Mouse (Mus musculus): ENCODE data around the gene Dcst2.

Dcst2 gene

GRCm38 (mm10) chr3:89364631-89365030 lies 2.9 kb downstream of the Dcst2 start:
- ATAC-seq (ENCODE audit: low TSS enrichment): peak; percentile 55; the same call in 1 of the 2 replicates

GRCm38 (mm10) chr3:89365153-89365485 lies 3.3 kb downstream of the Dcst2 start, which contains the start of gene Dcst1:
TSS of gene Dcst1 (minus strand) at chr3:89365253.
- ATAC-seq (ENCODE audit: low TSS enrichment): no peak

- ATAC-seq (ENCODE audit: low TSS enrichment): no peak
Observed at GRCm38 (mm10) chr3:89365486-89366414, 4.0 kb downstream of the Dcst2 start.

GRCm38 (mm10) chr3:89367338-89367737 lies 5.6 kb downstream of the Dcst2 start:
- no peak for ATAC-seq (ENCODE audit: low TSS enrichment)

GRCm38 (mm10) chr3:89373581-89374231 lies 11.9 kb downstream of the Dcst2 start:
- ATAC-seq (ENCODE audit: low TSS enrichment): no peak

GRCm38 (mm10) chr3:89377831-89378230 lies 16.1 kb downstream of the Dcst2 start:
- ATAC-seq (ENCODE audit: low TSS enrichment): no peak

GRCm38 (mm10) chr3:89378394-89379067 lies 16.8 kb downstream of the Dcst2 start:
- peak; percentile 80 for ATAC-seq (ENCODE audit: low TSS enrichment)

GRCm38 (mm10) chr3:89379388-89380131 lies 17.8 kb downstream of the Dcst2 start:
- ATAC-seq (ENCODE audit: low TSS enrichment): no peak

- ATAC-seq (ENCODE audit: low TSS enrichment): no peak
Observed at GRCm38 (mm10) chr3:89380291-89380690, 18.5 kb downstream of the Dcst2 start.

- ATAC-seq (ENCODE audit: low TSS enrichment): no peak
Observed at GRCm38 (mm10) chr3:89380711-89381110, 18.9 kb downstream of the Dcst2 start.

GRCm38 (mm10) chr3:89381233-89381632 lies 19.5 kb downstream of the Dcst2 start:
- no peak for ATAC-seq (ENCODE audit: low TSS enrichment)

- ATAC-seq (ENCODE audit: low TSS enrichment): no peak
Observed at GRCm38 (mm10) chr3:89382033-89382882, 20.5 kb downstream of the Dcst2 start.

GRCm38 (mm10) chr3:89382950-89383349 lies 21.2 kb downstream of the Dcst2 start:
- ATAC-seq (ENCODE audit: low TSS enrichment): no peak

GRCm38 (mm10) chr3:89383651-89384255 lies 22.0 kb downstream of the Dcst2 start:
- ATAC-seq (ENCODE audit: low TSS enrichment): no peak

- ATAC-seq (ENCODE audit: low TSS enrichment): no peak
Observed at GRCm38 (mm10) chr3:89384331-89385076, 22.7 kb downstream of the Dcst2 start.

GRCm38 (mm10) chr3:89385451-89385850 lies 23.7 kb downstream of the Dcst2 start:
- no peak for ATAC-seq (ENCODE audit: low TSS enrichment)

GRCm38 (mm10) chr3:89386438-89387420 lies 25.0 kb downstream of the Dcst2 start:
- no peak for ATAC-seq (ENCODE audit: low TSS enrichment)

GRCm38 (mm10) chr3:89387632-89388031 lies 25.9 kb downstream of the Dcst2 start:
- ATAC-seq (ENCODE audit: low TSS enrichment): no peak
